Mouse (Mus musculus) neural tube, embryonic 11.5 days (tissue): ENCODE data around the gene Zfp341. TPM values are rescaled to one million over a fixed set of nuclear protein-coding genes. Genes with fewer than 3 reads are reported as not detected.

Experiments
- ATAC-seq: fragments of 200-750 bp; cut with Nextera tagmentation; 2 replicates; pipeline ENCODE4 v1.8.0; 2017; ENCODE audit warnings: moderate number of reproducible peaks, mild to moderate bottlenecking, moderate TSS enrichment, moderate library complexity; ENCODE audit not compliant: insufficient read depth, low FRiP score, low TSS enrichment
- DNase-seq: peaks from one replicate; pipeline ENCODE4 v3.0.0-alpha.2; 2015; ENCODE audit warnings: low spot score
- H3K27ac ChIP-seq: fragments of 300-500 bp; sonication (generic); 2 replicates; pipeline ENCODE4 v1.5.1; 2014; ENCODE audit warnings: low read depth, mild to moderate bottlenecking, low read length
- H3K27me3 ChIP-seq: fragments of 300-500 bp; sonication (generic); 2 replicates; pipeline ENCODE4 v1.6.1; 2014; ENCODE audit warnings: mild to moderate bottlenecking, low read length, mixed read lengths; ENCODE audit not compliant: control insufficient read depth, insufficient read depth
- H3K36me3 ChIP-seq: fragments of 300-500 bp; sonication (generic); 2 replicates; pipeline ENCODE4 v1.6.1; 2014; ENCODE audit warnings: mild to moderate bottlenecking, low read length, moderate library complexity, mixed read lengths; ENCODE audit not compliant: control insufficient read depth, insufficient read depth
- H3K4me1 ChIP-seq: fragments of 300-500 bp; sonication (generic); 2 replicates; pipeline ENCODE4 v1.6.1; 2014; ENCODE audit warnings: low read length, mixed read lengths; ENCODE audit not compliant: control insufficient read depth, insufficient read depth
- H3K4me2 ChIP-seq: fragments of 300-500 bp; sonication (generic); 2 replicates; pipeline ENCODE4 v1.6.1; 2014; ENCODE audit warnings: low read depth, mild to moderate bottlenecking, moderate library complexity
- H3K4me3 ChIP-seq: fragments of 300-500 bp; sonication (generic); 2 replicates; pipeline ENCODE4 v1.5.1; 2014; ENCODE audit warnings: low read depth, low read length
- H3K9ac ChIP-seq: fragments of 300-500 bp; sonication (generic); 2 replicates; pipeline ENCODE4 v1.6.1; 2014; ENCODE audit warnings: mild to moderate bottlenecking, low read length
- H3K9me3 ChIP-seq: fragments of 300-500 bp; sonication (generic); 2 replicates; pipeline ENCODE4 v1.6.1; 2016; ENCODE audit warnings: low read length; ENCODE audit not compliant: control insufficient read depth
- WGBS: fragments of 180-500 bp; shearing (Covaris S2); extraction: QIAGEN DNeasy Blood & Tissue Kit; methylation state at CpG from one replicate; pipeline ENCODE4 v1.1.7; 2014; 5-methylcytosine and 5-hydroxymethylcytosine counted together
- polyA plus RNA-seq: library from polyadenylated mRNA; unstranded; fragments of >200 nt; fragmentation: Nextera tagmentation; extraction: Ambion mirVana; gene quantifications from 2 replicates; pipeline ENCODE4 v1.2.1, GENCODE M21; 2014

The Zfp341 gene
- polyA plus RNA-seq, 1 experiment from 2014 or later: 1.5 TPM

DNA sequence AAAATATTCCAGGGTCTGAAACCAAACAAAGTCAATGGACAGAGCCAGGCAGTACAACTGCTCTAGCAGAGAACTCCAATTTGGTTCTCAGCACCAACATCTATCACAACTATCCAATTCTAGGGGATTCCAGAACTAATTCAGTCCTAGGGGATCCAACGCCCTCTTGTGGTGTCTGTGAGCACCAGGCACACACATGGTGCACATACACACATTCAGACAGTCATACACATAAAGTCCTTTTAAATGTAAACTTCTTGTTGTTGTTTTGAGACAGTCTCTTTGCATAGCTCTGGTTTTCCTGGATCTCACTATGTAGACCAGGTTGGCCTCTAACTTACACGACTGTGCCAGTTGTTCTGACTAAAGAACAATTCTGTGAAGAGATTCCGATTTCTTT lies 37.3 kb downstream of the Zfp341 start:
- no peak overlapping the region for H3K4me3 ChIP-seq
- H3K9me3 ChIP-seq: no peaks in the 10 kb centered on the region
- DNase-seq: no peak
- no peak for ATAC-seq
- 77% methylated on average over 3 of the region's 3 CpGs for whole genome bisulfite sequencing
- H3K9ac ChIP-seq: no peak overlapping the region
- no peaks in the 10 kb centered on the region for H3K27me3 ChIP-seq
- no peaks in the 10 kb centered on the region for H3K36me3 ChIP-seq
- no peak overlapping the region for H3K4me2 ChIP-seq
- H3K27ac ChIP-seq: no peak overlapping the region
- no peaks in the 10 kb centered on the region for H3K4me1 ChIP-seq

DNA sequence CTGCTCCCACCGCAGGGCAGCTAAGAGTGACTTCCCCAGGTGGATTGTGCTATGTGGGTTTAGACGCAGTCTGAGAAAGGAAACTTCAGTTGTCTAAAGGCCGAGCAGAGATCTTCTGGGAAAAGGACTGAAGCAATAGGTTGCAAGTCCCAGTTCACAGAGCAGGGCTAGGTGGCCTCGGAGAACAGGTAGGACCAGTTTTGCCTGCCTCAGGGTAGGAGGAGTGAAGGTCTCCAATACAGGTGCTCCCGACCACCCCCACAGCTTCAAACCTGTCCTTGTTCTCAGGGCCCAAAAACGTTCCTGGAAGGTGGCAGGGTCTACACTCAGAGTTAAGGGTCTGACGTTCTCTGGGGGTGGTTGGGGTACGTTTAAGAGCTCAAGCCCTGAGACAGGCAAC lies 38.3 kb downstream of the Zfp341 start, which contains the start of gene Chmp4b:
Gene Chmp4b, plus strand, starts transcription at position 343 of the 400 bp plus-strand sequence.
- no peak within 1 kb of the TSS for H3K4me2 ChIP-seq
- H3K4me1 ChIP-seq: no peaks in the 10 kb centered on the region
- no peak within 1 kb of the TSS for H3K9ac ChIP-seq
- no peak within 1 kb of the TSS for H3K4me3 ChIP-seq
- DNase-seq (no peak), ATAC-seq (no peak)
- H3K36me3 ChIP-seq: no peaks in the 10 kb centered on the region
- no peaks in the 10 kb centered on the region for H3K27me3 ChIP-seq
- WGBS: 58% methylated on average over 8 of the region's 8 CpGs
- no peak within 1 kb of the TSS for H3K27ac ChIP-seq
- H3K9me3 ChIP-seq: no peaks in the 10 kb centered on the region

DNA sequence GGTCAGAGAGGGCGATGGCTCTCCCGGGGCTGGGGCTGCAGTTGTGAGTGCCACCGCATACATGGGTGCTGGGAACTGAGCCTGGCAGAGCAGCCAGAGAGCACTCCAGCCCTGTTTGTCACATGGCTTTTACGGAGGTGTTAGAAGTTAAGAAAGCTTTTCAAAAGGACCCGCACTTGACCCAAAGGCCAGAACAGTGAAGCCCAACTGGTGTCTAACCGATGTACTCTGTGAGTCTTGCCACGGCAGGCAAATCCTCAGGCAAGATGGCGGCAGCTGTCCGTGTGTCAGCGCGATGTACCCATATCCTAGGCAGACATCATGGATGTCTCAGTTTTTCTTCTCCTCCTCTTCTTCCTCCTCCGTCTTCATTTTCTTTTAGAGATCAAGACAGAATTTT lies 41.9 kb downstream of the Zfp341 start:
- H3K9ac ChIP-seq: no peak overlapping the region
- DNase-seq: no peak
- WGBS: 96% methylated on average over 12 of the region's 12 CpGs
- peaks cover 16% of the 10 kb centered on the region for H3K4me1 ChIP-seq
- no peaks in the 10 kb centered on the region for H3K9me3 ChIP-seq
- H3K27ac ChIP-seq: no peak overlapping the region
- no peak overlapping the region for H3K4me3 ChIP-seq
- no peaks in the 10 kb centered on the region for H3K27me3 ChIP-seq
- 0 out of 2 replicates have a peak, but pooled peaks cover 2% of the 10 kb centered on the region for H3K36me3 ChIP-seq
- H3K4me2 ChIP-seq: no peak overlapping the region
- ATAC-seq: no peak

DNA sequence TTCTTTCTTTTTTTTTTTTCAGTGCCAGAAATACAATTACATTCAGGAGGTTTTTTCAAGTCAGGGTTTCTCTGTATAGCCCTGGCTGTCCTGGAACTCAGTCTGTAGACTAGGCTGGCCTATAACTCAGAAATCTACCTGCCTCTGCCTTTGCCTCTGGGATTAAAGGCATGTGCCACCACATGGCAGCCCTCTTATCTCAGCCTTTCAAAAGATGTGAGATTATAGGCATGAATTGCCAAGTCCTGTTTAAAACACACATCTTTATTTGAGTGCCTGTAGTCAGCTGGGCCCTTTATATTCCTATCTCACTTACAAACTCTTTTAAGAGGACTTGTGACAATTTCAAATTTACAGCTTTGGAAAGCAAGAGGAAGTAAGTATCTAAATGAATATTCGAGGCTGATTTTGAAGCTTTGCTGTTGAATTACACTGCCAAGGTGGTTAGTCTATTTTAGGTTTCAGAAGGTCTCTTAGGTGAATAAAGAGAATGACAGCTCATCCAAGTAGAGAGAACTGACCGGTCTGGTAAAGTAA lies 42.8 kb downstream of the Zfp341 start:
- no peak overlapping the region for H3K27ac ChIP-seq
- DNase-seq: no peak
- H3K9me3 ChIP-seq: no peaks in the 10 kb centered on the region
- 87% methylated on average over 2 of the region's 2 CpGs for WGBS
- H3K4me2 ChIP-seq: no peak overlapping the region; the same call in 1 of the 2 replicates
- H3K36me3 ChIP-seq: 0 out of 2 replicates have a peak, but pooled peaks cover 2% of the 10 kb centered on the region
- no peak overlapping the region for H3K9ac ChIP-seq
- ATAC-seq: no peak
- no peaks in the 10 kb centered on the region for H3K27me3 ChIP-seq
- H3K4me1 ChIP-seq: peaks cover 16% of the 10 kb centered on the region
- no peak overlapping the region for H3K4me3 ChIP-seq

DNA sequence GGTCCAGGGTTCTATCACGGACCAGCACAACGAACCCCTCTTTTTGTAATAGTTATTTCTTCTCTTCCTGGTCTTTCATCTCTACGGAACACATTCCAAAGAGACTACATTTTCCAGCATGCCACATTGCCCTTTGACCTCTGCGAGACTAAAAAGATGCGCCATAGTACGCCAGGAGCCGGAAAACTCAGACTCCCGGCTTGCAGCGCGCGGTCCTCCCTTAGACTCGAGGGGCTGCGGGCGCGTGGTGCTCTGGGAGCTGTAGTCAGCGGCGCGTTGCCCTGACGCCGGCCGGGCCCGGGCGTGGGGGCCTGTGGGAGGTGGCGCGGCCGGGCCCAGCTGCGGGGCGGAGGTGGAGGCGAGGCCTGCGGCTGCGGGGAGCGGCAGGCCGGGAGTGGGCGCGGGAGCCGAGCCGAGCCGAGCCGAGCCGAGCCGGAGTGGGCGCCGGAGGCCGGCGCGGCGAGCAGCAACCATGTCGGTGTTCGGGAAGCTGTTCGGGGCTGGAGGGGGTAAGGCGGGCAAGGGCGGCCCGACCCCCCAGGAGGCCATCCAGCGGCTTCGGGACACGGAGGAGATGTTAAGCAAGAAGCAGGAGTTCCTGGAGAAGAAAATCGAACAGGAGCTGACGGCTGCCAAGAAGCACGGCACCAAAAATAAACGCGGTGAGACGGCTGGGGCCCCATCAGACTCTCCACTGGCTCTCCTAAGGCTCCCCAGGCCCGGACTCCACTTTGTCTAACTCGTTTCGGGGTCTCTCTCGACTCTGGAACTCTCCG lies 43.8 kb downstream of the Zfp341 start:
- ATAC-seq (peak; percentile 99), DNase-seq (peak; percentile 98)
- H3K4me2 ChIP-seq: peak overlapping the region; percentile 96
- H3K9ac ChIP-seq: peak overlapping the region; percentile 91
- under 1% methylated on average over 67 of the region's 67 CpGs for WGBS
- peak overlapping the region; percentile 94 for H3K4me3 ChIP-seq
- H3K36me3 ChIP-seq: 0 out of 2 replicates have a peak, but pooled peaks cover 2% of the 10 kb centered on the region
- H3K4me1 ChIP-seq: peaks cover 16% of the 10 kb centered on the region
- peak overlapping the region; percentile 53 for H3K27ac ChIP-seq
- H3K9me3 ChIP-seq: no peaks in the 10 kb centered on the region
- no peaks in the 10 kb centered on the region for H3K27me3 ChIP-seq

DNA sequence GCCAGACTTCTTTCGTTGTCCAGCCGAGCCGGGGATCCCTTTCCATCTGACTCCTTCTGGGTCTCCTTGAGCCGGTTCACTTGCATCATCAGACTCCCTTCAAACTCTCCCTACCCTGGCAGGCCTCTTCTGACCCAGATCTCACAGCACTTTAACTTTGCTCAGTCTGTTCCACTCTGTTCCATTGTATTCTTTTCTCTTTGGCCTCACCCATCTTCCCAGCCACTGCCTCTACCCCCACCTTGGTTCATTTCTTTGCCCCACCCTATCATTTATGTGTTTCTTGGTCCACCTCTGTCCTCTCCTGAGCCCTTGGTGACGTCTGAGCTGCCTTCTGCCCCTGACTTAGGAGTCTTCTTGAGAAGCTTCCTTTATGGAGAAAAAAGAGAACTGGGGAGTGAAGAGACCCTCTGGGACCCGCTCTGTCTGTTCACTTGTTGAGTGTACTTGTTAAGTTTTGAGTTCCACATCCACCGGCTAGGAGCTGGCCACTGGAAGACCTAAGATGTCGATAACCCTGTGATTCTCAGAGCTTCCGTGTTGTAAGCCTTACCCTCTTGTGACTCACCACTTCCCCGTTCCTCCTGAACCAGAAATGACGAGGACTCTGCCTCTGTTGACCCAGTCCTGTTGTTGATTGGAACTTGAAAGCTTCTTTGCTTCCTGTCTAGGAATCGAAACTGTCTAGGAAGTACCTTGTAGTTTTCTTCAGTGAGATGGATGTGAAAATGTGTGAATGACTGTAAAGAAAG lies 44.6 kb downstream of the Zfp341 start:
- Histone ChIP-seq H3K36me3 (0 out of 2 replicates have a peak, but pooled peaks cover 2% of the 10 kb centered on the region), H3K4me1 (peaks cover 16% of the 10 kb centered on the region), H3K4me3 (peak overlapping the region; percentile 94), H3K4me2 (peak overlapping the region; percentile 96), H3K9ac (peak overlapping the region; percentile 91), H3K9me3 (no peaks in the 10 kb centered on the region), H3K27me3 (no peaks in the 10 kb centered on the region), H3K27ac (peak overlapping the region; percentile 53)
- peak; percentile 1; the same call in 1 of the 2 replicates for ATAC-seq
- 18% methylated on average over 12 of the region's 12 CpGs for WGBS
- DNase-seq: no peak

DNA sequence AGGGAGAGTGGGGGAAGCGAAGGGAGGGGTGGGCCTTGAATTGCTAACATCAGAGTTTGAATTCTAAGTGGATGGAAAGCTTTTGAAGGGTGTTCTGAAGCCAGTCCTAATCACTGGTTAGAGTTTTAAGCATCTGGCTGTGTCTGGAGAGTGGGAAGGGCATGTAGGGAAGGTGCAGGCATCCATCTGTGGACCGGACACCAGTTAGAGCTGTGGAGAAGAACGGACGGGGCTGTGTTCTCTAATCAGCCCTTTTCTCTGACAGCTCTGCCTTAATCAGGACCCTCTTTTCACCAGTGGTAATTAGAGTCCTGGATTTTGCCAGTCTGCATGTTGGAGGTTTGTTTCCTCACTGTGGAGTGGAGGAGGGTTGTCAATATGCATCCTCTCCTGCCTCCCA lies 46.0 kb downstream of the Zfp341 start:
- Histone ChIP-seq H3K4me1 (peaks cover 16% of the 10 kb centered on the region), H3K9ac (peak overlapping the region; percentile 18; the same call in 1 of the 2 replicates), H3K27ac (no peak overlapping the region)

DNA sequence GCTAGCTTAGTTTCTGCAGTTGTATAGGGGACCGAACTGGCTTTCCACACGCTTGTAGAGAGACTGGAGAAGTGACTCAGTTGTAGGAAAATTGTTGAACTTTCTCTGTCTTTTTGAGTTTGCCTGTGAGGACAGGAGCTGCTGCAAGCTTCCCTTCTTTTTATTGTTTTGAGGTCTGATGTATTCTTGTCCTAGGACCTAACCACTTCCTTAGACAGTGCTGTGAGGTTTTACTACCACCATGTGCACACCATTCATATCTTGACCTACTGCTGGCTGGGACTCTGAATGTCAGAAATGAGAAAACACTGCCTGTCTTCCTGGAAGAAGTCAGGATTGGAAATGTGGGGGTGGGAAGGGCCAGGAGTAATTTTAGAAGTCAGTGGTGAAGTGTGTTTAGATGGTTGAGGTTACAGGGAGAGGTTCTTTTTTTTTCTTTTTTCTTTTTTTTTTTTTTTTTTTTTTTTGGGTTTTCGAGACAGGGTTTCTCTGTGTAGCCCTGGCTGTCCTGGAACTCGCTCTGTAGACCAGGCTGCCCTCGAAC lies 46.5 kb downstream of the Zfp341 start:
- H3K36me3 ChIP-seq: 0 out of 2 replicates have a peak, but pooled peaks cover 2% of the 10 kb centered on the region
- DNase-seq: no peak
- H3K4me3 ChIP-seq: no peak overlapping the region
- ATAC-seq: no peak
- 93% methylated on average over 5 of the region's 5 CpGs for WGBS
- H3K27ac ChIP-seq: no peak overlapping the region
- peaks cover 16% of the 10 kb centered on the region for H3K4me1 ChIP-seq
- H3K9ac ChIP-seq: no peak overlapping the region; the same call in 1 of the 2 replicates
- no peak overlapping the region for H3K4me2 ChIP-seq
- no peaks in the 10 kb centered on the region for H3K27me3 ChIP-seq
- no peaks in the 10 kb centered on the region for H3K9me3 ChIP-seq

More for the DNA sequence above, 46.0 kb downstream of the Zfp341 start:
- no peaks in the 10 kb centered on the region for H3K9me3 ChIP-seq
- DNase-seq: no peak
- 0 out of 2 replicates have a peak, but pooled peaks cover 2% of the 10 kb centered on the region for H3K36me3 ChIP-seq
- ATAC-seq: no peak
- no peaks in the 10 kb centered on the region for H3K27me3 ChIP-seq
- peak overlapping the region; percentile 96 for H3K4me2 ChIP-seq
- WGBS: 96% methylated on average over 4 of the region's 4 CpGs
- H3K4me3 ChIP-seq: no peak overlapping the region
